Mouse (Mus musculus): ENCODE results near the gene Robo1. TPM values are rescaled to one million over a fixed set of nuclear protein-coding genes. Genes with fewer than 3 reads are reported as not detected.

The Robo1 gene
- polyA plus RNA-seq, 1 experiment = 0.72 TPM

GRCm38 (mm10) chr16:72934908-72935307 is 626.8 kb downstream of the Robo1 start:
- Histone ChIP-seq H3K4me1 (ENCODE audit: control insufficient read depth, insufficient read depth, low read length) (no peaks in the 10 kb centered on the region), H3K27ac (ENCODE audit: insufficient read depth, low read depth, low read length) (no peak overlapping the region), H3K4me3 (ENCODE audit: insufficient read depth, low read length) (no peak overlapping the region)
- TF ChIP-seq POLR2A (IDR thresholded peaks at IDR 0.05; ENCODE audit: borderline replicate concordance, low read depth, low read length) = no peak
- TF ChIP-seq CTCF (IDR thresholded peaks at IDR 0.05; ENCODE audit: low read depth, low read length) = no peak

DNA sequence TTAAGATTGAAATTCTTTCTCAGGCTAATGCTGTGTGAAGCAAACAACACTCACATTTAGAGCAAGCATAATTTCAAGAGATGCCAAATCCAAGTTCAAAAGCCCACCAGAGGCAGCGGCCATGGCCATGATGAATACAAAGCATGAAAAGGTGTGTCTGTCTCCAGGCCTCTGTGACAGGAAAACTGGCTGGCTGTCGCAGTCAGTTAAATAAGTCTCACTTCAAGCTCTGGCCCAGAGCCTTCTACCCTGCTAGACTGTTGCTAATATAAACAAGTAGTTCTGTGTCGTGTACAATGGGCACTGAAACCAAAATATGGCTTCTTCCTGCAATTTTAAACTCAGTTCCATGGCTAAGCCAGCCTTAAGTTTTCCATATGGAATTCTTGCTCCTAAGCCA is 629.1 kb downstream of the Robo1 start:
- no peak overlapping the region for H3K27ac ChIP-seq (ENCODE audit: insufficient read depth, low read depth, low read length)
- H3K4me3 ChIP-seq (ENCODE audit: insufficient read depth, low read length) = no peak overlapping the region
- no peak for TF ChIP-seq CTCF (IDR thresholded peaks at IDR 0.05; ENCODE audit: low read depth, low read length)
- no peak for TF ChIP-seq POLR2A (IDR thresholded peaks at IDR 0.05; ENCODE audit: borderline replicate concordance, low read depth, low read length)
- H3K4me1 ChIP-seq (ENCODE audit: control insufficient read depth, insufficient read depth, low read length) = no peaks in the 10 kb centered on the region

- no peak overlapping the region for H3K4me3 ChIP-seq (ENCODE audit: insufficient read depth, low read length)
- H3K27ac ChIP-seq (ENCODE audit: insufficient read depth, low read depth, low read length) = no peak overlapping the region
- TF ChIP-seq CTCF (IDR thresholded peaks at IDR 0.05; ENCODE audit: low read depth, low read length) = no peak
- no peak for TF ChIP-seq POLR2A (IDR thresholded peaks at IDR 0.05; ENCODE audit: borderline replicate concordance, low read depth, low read length)
- no peaks in the 10 kb centered on the region for H3K4me1 ChIP-seq (ENCODE audit: control insufficient read depth, insufficient read depth, low read length)
These were observed 631.8 kb downstream of the Robo1 start for GRCm38 (mm10) chr16:72939862-72940261.

DNA sequence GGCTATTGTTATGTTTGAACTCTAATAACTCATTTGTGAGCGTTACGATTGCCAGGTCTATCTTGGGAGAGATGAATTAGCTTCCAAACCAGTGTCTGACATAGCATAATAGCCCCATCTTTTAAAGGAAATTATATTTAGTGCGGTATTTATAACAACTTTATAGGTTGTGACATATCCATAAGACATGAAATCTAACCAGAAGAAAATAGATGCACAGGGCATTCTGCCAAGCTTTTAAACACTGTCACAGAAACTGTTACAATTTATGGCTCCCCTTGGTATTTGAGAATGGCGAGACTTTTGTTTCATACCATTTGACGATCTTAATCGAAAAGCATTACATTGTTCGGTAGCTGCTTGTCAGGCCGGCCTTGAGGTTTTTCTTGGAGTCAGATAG is 632.7 kb downstream of the Robo1 start:
- TF ChIP-seq POLR2A (IDR thresholded peaks at IDR 0.05; ENCODE audit: borderline replicate concordance, low read depth, low read length) (no peak), CTCF (IDR thresholded peaks at IDR 0.05; ENCODE audit: low read depth, low read length) (no peak)
- Histone ChIP-seq H3K4me1 (ENCODE audit: control insufficient read depth, insufficient read depth, low read length) (no peaks in the 10 kb centered on the region), H3K4me3 (ENCODE audit: insufficient read depth, low read length) (no peak overlapping the region), H3K27ac (ENCODE audit: insufficient read depth, low read depth, low read length) (no peak overlapping the region)

- TF ChIP-seq CTCF (IDR thresholded peaks at IDR 0.05; ENCODE audit: low read depth, low read length) (no peak), POLR2A (IDR thresholded peaks at IDR 0.05; ENCODE audit: borderline replicate concordance, low read depth, low read length) (no peak)
- Histone ChIP-seq H3K27ac (ENCODE audit: insufficient read depth, low read depth, low read length) (no peak overlapping the region), H3K4me3 (ENCODE audit: insufficient read depth, low read length) (no peak overlapping the region), H3K4me1 (ENCODE audit: control insufficient read depth, insufficient read depth, low read length) (no peaks in the 10 kb centered on the region)
These were observed 636.3 kb downstream of the Robo1 start for GRCm38 (mm10) chr16:72944403-72944802.

- no peak overlapping the region for H3K4me3 ChIP-seq (ENCODE audit: insufficient read depth, low read length)
- no peaks in the 10 kb centered on the region for H3K4me1 ChIP-seq (ENCODE audit: control insufficient read depth, insufficient read depth, low read length)
- H3K27ac ChIP-seq (ENCODE audit: insufficient read depth, low read depth, low read length) = no peak overlapping the region
- TF ChIP-seq POLR2A (IDR thresholded peaks at IDR 0.05; ENCODE audit: borderline replicate concordance, low read depth, low read length) = no peak
- no peak for TF ChIP-seq CTCF (IDR thresholded peaks at IDR 0.05; ENCODE audit: low read depth, low read length)
These were observed 643.9 kb downstream of the Robo1 start for GRCm38 (mm10) chr16:72951969-72952368.

DNA sequence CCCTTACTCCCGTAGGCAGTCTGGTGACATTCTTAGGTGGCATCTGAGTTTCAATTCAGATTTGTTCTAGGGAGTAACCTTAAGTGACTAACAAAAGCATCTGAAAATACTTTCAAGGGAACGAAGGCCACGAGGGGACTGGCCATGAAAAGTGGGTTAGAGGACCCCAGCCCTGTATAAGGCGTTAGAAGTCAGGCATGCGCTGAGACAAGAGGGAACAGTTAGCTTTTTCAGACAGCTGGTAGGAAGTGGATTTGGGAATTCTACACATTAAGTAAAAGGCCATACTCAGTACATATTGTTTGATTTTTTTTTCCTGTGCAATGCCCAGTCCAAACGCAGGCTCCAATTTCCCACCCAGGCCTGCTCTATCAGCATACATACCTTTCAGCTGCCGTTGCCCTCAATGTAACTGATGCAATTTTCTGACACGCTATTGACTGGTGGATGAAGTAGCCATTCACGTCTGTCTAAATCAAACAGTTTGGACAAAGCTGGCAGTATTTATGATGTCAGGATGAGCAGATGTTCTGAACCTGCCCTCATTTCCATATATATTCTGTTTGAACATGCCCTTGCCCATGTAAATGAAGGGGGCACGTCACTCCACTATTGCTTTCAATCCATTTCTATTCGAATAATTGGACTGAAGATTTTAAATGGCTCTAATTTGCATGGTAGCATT is 651.1 kb downstream of the Robo1 start:
- TF ChIP-seq POLR2A (IDR thresholded peaks at IDR 0.05; ENCODE audit: borderline replicate concordance, low read depth, low read length) (no peak), CTCF (IDR thresholded peaks at IDR 0.05; ENCODE audit: low read depth, low read length) (no peak)
- Histone ChIP-seq H3K4me1 (ENCODE audit: control insufficient read depth, insufficient read depth, low read length) (no peaks in the 10 kb centered on the region), H3K27ac (ENCODE audit: insufficient read depth, low read depth, low read length) (no peak overlapping the region), H3K4me3 (ENCODE audit: insufficient read depth, low read length) (no peak overlapping the region)

- TF ChIP-seq POLR2A (IDR thresholded peaks at IDR 0.05; ENCODE audit: borderline replicate concordance, low read depth, low read length) (no peak), CTCF (IDR thresholded peaks at IDR 0.05; ENCODE audit: low read depth, low read length) (no peak)
- H3K27ac ChIP-seq (ENCODE audit: insufficient read depth, low read depth, low read length) = no peak overlapping the region
These were observed 651.7 kb downstream of the Robo1 start for GRCm38 (mm10) chr16:72959823-72960222.

DNA sequence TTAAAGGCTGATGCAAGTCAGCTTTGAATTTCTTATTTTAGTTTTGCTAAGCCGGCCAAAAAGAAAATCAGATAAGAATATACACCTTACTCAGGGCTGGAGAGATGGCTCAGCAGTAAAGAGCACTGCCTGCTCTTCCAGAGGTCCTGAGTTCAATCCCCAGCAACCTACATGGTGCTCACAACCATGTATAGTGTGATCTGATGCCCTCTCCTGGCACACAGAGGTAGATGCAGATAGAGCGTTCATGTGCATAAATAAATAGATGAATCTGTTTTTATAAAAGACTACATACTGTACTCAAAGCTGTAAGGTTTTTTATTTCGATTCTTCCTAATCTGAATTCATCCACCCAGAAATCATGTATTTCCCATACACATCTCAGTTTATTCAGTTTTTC is 655.7 kb downstream of the Robo1 start:
- no peaks in the 10 kb centered on the region for H3K4me1 ChIP-seq (ENCODE audit: control insufficient read depth, insufficient read depth, low read length)
- no peak for TF ChIP-seq CTCF (IDR thresholded peaks at IDR 0.05; ENCODE audit: low read depth, low read length)
- TF ChIP-seq POLR2A (IDR thresholded peaks at IDR 0.05; ENCODE audit: borderline replicate concordance, low read depth, low read length) = no peak
- no peak overlapping the region for H3K4me3 ChIP-seq (ENCODE audit: insufficient read depth, low read length)

More at GRCm38 (mm10) chr16:72959823-72960222, 651.7 kb downstream of the Robo1 start:
- no peaks in the 10 kb centered on the region for H3K4me1 ChIP-seq (ENCODE audit: control insufficient read depth, insufficient read depth, low read length)
- no peak overlapping the region for H3K4me3 ChIP-seq (ENCODE audit: insufficient read depth, low read length)

DNA sequence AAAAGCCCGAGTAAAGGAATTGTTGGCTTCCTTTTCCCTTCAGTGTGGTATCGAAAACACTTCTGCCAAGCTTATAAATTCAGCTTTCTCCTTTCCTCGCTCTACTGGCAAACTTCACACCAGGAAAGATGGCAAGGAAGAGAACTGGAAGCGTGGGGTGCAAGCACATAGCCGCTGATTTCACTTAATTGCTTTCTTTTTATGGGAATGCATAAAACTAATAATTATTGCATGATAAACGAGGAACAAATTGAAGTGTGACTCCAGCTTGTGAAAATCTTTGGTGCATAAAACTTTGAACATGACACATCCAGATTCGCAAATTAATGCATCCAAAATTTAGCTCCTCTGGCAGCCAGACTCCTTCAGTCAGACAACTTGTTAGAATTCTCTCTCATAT is 659.4 kb downstream of the Robo1 start:
- TF ChIP-seq POLR2A (IDR thresholded peaks at IDR 0.05; ENCODE audit: borderline replicate concordance, low read depth, low read length) = no peak
- TF ChIP-seq CTCF (IDR thresholded peaks at IDR 0.05; ENCODE audit: low read depth, low read length) = no peak
- H3K4me3 ChIP-seq (ENCODE audit: insufficient read depth, low read length) = no peak overlapping the region

More for the DNA sequence above, 655.7 kb downstream of the Robo1 start:
- H3K27ac ChIP-seq (ENCODE audit: insufficient read depth, low read depth, low read length) = no peak overlapping the region

More for the DNA sequence above, 659.4 kb downstream of the Robo1 start:
- Histone ChIP-seq H3K4me1 (ENCODE audit: control insufficient read depth, insufficient read depth, low read length) (no peaks in the 10 kb centered on the region), H3K27ac (ENCODE audit: insufficient read depth, low read depth, low read length) (no peak overlapping the region)
